Mouse (Mus musculus) urinary bladder, postnatal 4 days (tissue): ENCODE results near the gene Il34.
"Not testable (repeated sequence)": the region's sequence is repeated elsewhere in the genome, so short reads cannot be mapped to it uniquely, and the experiment has no call there.

Experiments used
- DNase-seq, 2 experiments: peaks; one replicate each; pipeline ENCODE4 v3.0.0; 2021 to 2022; ENCODE audit warnings: low spot score in 2 of 2

The Il34 gene

DNA sequence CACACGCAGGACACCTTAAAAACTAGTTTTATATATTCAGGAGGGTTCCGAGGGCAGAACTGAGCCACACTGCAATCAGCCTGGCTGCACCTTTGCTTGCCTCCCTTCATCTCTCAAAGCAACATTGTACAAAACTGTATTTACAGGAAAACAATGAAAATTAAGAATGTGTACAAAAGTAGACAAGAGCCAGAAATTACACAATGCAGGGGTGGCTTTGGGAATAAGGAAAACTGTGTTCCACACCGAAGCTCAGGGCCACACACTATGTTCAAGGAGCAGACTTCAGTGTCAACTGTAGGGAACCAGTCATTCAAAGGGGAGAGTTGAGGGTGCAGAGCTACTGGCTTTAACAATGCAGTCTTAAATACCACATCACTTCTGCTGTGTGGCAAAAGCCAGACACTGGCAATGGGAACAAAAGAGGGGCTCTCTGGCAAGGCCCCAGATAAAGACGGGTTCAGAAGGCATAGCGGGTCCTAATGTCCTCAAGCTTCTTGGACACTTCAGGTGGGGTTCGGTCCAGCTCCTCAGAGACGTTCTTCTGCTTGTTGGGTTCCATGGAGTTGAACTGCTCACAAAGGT, 4.8 kb upstream of the Il34 start:
- DNase-seq: no peak

DNA sequence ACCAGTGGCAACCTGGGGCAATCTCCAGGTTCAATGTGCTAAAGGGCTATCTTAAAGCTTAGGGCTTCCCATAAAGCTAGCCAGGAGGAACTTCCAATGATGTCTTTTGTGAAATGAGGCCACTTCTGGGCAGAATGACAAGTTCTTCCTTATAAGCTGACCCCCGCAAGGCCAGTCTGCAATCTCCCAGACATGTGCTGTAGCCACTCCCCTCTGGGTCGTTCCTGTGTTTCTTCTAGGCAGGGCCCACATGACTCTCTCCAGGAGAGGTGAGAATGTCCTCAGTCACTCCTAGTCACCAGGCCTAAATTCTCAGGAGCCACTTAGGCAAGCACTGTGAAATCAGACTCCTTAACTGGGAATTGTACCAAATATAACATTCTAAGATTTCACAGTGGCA, 4.1 kb upstream of the Il34 start:
- peak in 1 of 2 experiments; percentile 31 for DNase-seq

DNA sequence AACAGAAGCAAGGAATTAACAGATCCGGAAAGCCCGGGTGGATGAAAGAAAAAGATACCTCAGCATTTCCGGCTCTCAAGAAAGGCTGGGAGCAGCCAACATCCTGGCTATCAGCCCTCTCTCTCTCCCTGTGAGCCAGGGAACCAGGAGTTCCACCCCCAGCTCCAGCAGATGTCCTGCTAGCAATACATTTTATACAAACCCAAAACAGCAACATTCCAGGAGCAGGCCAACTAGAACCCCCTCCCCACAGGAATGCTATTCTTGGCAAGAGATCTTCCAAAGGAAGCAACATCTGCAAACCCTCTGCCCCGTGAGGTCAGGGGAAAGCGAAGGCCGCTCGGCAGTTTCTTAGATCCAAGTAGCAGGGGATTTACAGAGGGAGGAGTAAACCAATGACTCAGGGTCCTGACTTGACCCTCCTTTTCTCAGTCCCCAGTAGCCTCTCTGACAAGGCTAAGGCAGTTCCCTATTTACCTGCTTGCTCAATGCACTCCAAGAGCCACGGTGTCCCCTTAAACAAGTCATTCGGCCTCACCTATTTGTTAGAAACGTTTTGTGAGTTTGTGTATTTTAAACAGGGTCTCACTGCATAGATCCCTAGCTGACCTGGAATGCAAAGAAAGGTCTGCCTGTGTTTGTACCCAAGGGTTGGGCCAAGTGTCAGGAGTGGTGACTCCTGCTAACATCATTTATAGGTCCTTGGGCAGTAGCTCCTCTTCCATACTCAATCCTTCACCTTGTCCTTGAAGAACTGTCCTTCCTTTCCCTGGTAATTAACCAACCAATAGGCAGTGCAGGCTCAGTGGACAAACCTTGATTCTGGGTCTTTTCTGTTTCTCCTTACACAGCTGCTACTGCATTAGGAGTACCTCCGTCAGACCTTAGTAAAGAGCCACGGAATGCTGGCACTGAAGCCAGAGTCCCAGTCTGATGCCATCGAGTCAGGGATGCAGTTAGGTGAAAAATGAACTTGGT, 3.1 kb upstream of the Il34 start:
- peak in 1 of 2 experiments; percentile 51 for DNase-seq

DNA sequence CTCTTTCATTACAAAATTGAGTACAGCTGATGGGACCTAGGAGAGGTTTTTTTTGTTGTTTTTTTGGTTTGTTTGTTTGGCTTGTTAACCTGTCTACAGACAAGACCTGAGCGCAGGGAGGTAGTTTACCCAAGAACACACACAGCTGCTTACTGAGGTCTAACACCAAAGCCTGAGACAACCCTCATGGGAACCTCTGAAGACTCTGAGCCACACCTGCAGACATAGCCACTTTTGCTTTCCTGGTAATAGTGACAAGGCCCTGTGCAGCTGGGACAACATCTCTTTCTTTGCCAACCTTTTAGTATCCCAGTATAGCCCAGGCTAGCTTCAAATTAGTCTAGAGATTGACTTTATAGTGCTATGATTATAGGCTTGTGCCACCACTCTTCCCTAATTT, 422 bp upstream of the Il34 start:
- DNase-seq: no peak

- no peak for DNase-seq
These were observed 754 bp downstream of the Il34 start for GRCm38 (mm10) chr8:110804825-110805514.

DNA sequence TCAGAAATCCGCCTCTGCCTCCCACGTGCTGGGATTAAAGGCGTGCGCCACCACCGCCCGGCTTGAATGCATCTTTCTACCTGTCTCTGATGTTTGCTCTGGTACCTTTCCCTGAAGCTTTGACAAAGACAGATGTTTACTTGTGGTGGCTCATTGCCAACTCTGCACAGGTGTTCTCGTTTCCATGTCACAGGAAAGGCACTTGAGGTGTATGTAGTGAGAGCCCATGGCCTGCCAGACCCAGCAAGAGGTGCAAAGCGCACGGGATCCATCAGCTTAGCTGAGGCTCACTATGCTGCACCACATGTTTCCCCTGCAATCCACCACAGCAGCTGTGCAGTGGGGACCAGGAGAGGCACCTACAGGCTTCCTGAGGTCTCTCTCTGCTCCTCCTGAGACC, 1.9 kb downstream of the Il34 start:
- no peak for DNase-seq

DNA sequence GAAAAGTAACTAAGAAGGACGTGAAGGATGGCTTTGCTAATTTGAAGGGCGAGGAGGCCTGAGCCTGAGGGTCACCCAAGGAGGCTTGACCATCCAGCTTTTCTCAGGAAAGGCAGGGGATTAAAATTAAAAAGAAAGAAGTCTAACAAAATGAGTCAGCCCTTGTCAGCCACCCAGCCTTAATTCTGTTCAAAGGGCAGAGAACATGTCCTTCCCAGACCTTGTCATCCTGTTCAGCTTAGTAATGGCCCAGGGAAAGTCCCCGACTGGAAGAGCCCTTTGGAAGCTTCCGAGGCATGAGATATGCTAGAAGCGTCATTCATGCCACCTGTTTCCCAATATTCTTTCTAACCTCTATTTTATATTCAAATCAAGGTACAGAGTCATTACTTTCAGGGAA, 2.7 kb downstream of the Il34 start:
- DNase-seq: no peak

DNA sequence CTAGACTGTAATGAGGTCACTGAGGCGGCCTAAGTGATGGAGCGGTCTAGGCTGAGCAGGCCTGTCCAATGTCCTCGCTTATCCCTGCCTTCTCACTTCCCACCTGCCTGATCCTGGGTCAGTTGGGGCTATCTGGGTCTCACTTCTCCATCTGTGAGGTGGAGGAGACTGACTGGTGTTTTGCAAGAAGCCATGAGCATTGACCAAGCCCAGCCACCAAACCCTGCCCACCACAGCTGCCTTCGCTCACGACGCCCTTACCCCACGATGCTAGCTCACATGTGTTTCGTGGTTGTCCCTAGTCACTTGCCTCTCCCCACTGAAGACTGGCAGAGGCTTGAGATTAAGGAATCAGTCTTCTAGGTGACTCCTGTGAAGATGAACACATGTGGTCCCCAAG, 8.6 kb downstream of the Il34 start:
- DNase-seq: no peak

DNA sequence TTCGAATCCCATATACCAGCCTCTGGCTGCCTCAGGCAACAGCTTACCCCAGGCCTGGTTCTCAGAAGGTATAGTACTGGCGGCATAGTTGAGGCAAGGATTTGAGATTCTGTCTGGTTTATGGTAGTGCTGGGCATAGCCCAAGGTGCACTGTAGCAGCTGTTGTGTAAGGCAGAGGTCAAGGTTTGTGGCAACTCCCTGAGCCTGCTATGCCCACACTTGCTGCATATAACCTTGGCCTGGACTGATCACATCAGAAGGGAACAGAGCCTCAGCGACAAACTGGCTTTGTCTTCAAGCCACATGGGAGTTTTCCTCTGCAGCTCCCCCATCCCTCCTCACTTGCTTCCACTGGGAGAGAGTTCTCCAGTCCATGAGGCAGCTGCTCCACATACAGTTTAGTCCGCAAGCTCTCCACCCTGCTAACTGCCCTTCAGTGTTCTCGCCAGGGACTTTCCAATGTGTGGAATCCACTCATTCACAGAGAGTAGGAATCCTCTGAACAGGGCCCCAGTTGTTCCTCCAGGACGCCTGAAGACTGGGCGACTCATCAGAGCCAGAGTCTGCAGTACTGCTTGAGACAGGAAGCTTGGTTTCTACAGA, 11.3 kb downstream of the Il34 start:
- DNase-seq: no peak

- DNase-seq: no peak
These were observed 11.8 kb downstream of the Il34 start for GRCm38 (mm10) chr8:110793936-110794335.

DNA sequence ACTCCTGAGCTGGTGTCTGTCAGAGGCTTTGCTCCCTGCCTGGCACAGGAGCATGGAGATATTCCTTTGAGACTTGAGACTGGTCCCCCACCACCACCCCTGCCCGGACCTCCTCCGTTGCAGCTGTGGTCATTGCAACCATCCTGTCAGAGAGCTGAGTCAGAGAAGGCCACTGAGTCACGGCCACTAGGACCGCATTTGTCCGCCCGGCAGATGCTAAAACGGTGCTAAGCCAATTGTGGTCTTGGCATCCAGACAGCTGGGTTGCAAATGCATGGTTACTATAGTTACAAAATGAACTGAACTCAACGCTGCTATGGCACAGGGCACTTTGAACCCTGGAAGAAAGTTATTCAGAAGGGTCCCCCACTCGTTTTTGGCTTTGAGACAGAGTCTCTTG, 12.2 kb downstream of the Il34 start:
- no peak for DNase-seq

DNA sequence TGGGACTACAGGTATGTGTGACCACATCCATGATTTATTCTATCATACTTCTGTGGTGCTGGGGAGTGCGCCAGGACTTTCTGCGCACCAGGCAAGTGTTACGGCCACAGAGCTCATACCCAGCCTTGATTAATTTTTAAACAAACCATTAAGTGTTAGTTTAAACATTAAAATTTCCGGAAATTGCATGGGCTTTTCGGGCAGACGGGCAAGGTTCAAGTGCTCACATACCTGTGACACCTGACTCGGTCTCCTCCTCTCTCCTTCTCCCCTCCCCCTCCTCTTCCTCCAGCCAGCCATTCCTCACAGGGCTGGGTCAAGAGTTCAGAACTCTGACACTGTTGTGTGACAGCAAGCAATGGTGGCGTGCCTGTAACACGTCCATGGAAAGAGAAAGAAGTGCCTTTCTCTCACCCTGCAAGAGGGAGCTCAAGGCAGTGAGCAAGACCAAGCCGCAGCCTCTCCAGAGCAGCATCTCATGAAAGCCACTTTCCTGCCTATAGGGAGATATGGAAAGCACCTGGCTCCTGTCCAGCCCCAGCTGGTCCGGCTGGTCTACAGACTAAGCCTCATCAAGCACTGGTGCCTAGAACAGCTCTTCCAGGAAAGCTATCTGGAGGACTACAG, 13.0 kb downstream of the Il34 start:
- DNase-seq: no peak

DNA sequence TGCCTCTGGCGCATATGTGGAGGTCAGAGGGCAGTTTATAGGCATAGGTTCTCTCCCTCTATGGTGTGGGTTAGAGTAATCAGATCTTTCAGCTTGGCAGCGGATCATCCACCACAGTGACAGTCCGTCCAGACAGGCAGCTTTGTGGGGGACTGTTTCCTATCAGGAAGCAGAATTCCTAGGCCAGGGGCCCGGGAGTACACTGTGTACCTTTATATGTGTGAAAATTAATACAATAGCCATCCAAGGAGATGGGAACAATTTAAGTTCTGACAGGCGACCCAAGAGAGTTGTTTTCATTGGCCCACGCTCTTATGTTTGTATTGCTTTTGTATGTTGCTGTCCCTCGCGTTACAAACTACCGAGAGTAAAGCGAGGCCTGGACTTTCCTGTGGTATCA, 14.6 kb downstream of the Il34 start:
- no peak for DNase-seq

- no peak for DNase-seq
These were observed 15.5 kb downstream of the Il34 start for GRCm38 (mm10) chr8:110790270-110790669.

DNA sequence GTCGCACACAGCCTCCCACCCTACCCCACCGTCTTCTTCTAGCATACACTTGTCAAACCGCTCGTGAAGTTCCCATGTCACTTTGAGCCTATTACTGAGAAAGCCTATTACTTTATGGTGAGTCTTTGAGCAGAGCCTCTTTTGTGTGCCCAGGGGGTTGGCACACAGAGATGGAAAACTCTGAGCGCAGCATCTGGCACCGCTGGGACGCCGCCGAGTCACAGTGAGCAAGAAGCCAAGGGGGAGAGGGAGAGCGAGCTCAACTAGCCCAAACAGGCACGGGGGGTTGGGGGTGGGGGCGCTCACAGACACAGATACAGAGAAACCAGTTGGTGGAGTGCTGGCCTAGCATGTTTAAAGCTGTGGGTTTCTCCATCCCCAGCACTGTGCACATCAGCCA, 16.2 kb downstream of the Il34 start:
- no peak for DNase-seq

DNA sequence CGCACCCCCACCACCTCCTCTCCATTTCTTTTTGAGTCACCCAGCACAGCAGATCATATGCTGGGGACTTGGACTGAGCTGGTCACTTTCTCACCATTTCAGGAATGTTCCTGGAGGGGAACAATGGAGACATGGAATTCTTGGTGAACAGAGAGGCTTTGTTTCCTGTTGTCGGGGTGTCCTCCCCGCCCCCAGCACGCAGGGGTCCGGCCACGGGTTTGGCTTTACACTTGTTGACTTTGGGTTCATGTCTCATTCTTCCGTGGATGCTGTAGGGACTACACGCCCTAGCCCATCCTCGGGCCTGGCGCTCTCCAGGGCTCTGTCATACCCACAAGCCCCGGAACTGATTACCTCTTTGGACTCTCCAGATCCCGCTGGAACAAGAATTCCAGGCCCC, 16.7 kb downstream of the Il34 start:
- no peak for DNase-seq

- DNase-seq: no peak
These were observed 18.2 kb downstream of the Il34 start for GRCm38 (mm10) chr8:110787411-110787954.

GRCm38 (mm10) chr8:110786934-110787333, 18.8 kb downstream of the Il34 start:
- no peak for DNase-seq

GRCm38 (mm10) chr8:110786501-110786900, 19.2 kb downstream of the Il34 start:
- not testable (repeated sequence) for DNase-seq

GRCm38 (mm10) chr8:110785366-110785765, 20.4 kb downstream of the Il34 start:
- no peak for DNase-seq

GRCm38 (mm10) chr8:110779924-110780718, 25.6 kb downstream of the Il34 start:
- no peak for DNase-seq
